Mouse (Mus musculus) hindbrain, embryonic 11.5 days (tissue): Measurements from ENCODE around the gene Grpel1. TPM values are rescaled to one million over a fixed set of nuclear protein-coding genes. Genes with fewer than 3 reads are reported as not detected.

Source experiments
- ATAC-seq: fragments of 200-750 bp; cut with Nextera tagmentation; 2 replicates; pipeline ENCODE4 v1.8.0; 2017; ENCODE audit warnings: mild to moderate bottlenecking, moderate TSS enrichment, moderate library complexity; ENCODE audit not compliant: low FRiP score
- DNase-seq: peaks from one replicate; pipeline ENCODE4 v3.0.0-alpha.2; 2015; ENCODE audit warnings: low spot score
- H3K27ac ChIP-seq: fragments of 300-500 bp; sonication (generic); 2 replicates; pipeline ENCODE4 v1.5.1; 2014; ENCODE audit warnings: mild to moderate bottlenecking, low read depth, low read length
- H3K27me3 ChIP-seq: fragments of 300-500 bp; sonication (generic); 2 replicates; pipeline ENCODE4 v1.6.1; 2014; ENCODE audit warnings: mild to moderate bottlenecking, low read length, moderate library complexity, mixed read lengths; ENCODE audit not compliant: control insufficient read depth, insufficient read depth
- H3K36me3 ChIP-seq: fragments of 300-500 bp; sonication (generic); 2 replicates; pipeline ENCODE4 v1.6.1; 2014; ENCODE audit warnings: mild to moderate bottlenecking, low read length, moderate library complexity, mixed read lengths; ENCODE audit not compliant: control insufficient read depth, insufficient read depth
- H3K4me1 ChIP-seq: fragments of 300-500 bp; sonication (generic); replicated peaks from 2 replicates; pipeline ENCODE4 v1.6.1; 2014; ENCODE audit warnings: low read length, mixed read lengths; ENCODE audit not compliant: control insufficient read depth, insufficient read depth
- H3K4me2 ChIP-seq: fragments of 300-500 bp; sonication (generic); replicated peaks from 2 replicates; pipeline ENCODE4 v1.6.1; 2014; ENCODE audit warnings: mild to moderate bottlenecking, low read depth, low read length
- H3K4me3 ChIP-seq: fragments of 300-500 bp; sonication (generic); 2 replicates; pipeline ENCODE4 v1.5.1; 2014; ENCODE audit warnings: low read depth, low read length
- H3K9ac ChIP-seq: fragments of 300-500 bp; sonication (generic); 2 replicates; pipeline ENCODE4 v1.6.1; 2014; ENCODE audit warnings: low read depth, low read length
- H3K9me3 ChIP-seq: fragments of 300-500 bp; sonication (generic); 2 replicates; pipeline ENCODE4 v1.6.1; 2016; ENCODE audit warnings: low read length; ENCODE audit not compliant: control insufficient read depth
- WGBS: fragments of 180-500 bp; shearing (Covaris S2); extraction: QIAGEN DNeasy Blood & Tissue Kit; methylation state at CpG from one replicate; pipeline ENCODE4 v1.1.7; 2014; 5-methylcytosine and 5-hydroxymethylcytosine counted together
- polyA plus RNA-seq: library from polyadenylated mRNA; unstranded; fragments of >200 nt; fragmentation: Nextera tagmentation; extraction: Ambion mirVana; gene quantifications from 2 replicates; pipeline ENCODE4 v1.2.1, GENCODE M21; 2014

Grpel1 gene
- polyA plus RNA-seq, 1 experiment from 2014 or later = 52.5 TPM

- H3K27ac ChIP-seq = no peak overlapping the region
- no peak overlapping the region for H3K4me3 ChIP-seq
- H3K4me1 ChIP-seq = no peaks in the 10 kb centered on the region
- 70% methylated on average over 10 of the region's 10 CpGs for WGBS
- no peaks in the 10 kb centered on the region for H3K9me3 ChIP-seq
- no peaks in the 10 kb centered on the region for H3K36me3 ChIP-seq
- no peaks in the 10 kb centered on the region for H3K27me3 ChIP-seq
- no peak for DNase-seq
- H3K4me2 ChIP-seq = no peak overlapping the region
- ATAC-seq = no peak
- no peak overlapping the region for H3K9ac ChIP-seq
Observed at GRCm38 (mm10) chr5:36451872-36452389, 12.9 kb upstream of the Grpel1 start.

- 89% methylated on average over 6 of the region's 6 CpGs for WGBS
- Histone ChIP-seq H3K4me1 (no peaks in the 10 kb centered on the region), H3K27me3 (no peaks in the 10 kb centered on the region), H3K36me3 (no peaks in the 10 kb centered on the region), H3K27ac (no peak overlapping the region), H3K9ac (no peak overlapping the region), H3K4me2 (no peak overlapping the region), H3K9me3 (no peaks in the 10 kb centered on the region), H3K4me3 (no peak overlapping the region)
- DNase-seq = no peak
- no peak for ATAC-seq
Observed at GRCm38 (mm10) chr5:36452821-36453220, 12.0 kb upstream of the Grpel1 start.

GRCm38 (mm10) chr5:36457706-36458105, 7.1 kb upstream of the Grpel1 start:
- no peak overlapping the region for H3K4me3 ChIP-seq
- H3K27ac ChIP-seq = no peak overlapping the region
- H3K4me2 ChIP-seq = no peak overlapping the region
- 87% methylated on average over 4 of the region's 4 CpGs for WGBS
- no peak overlapping the region for H3K9ac ChIP-seq
- no peaks in the 10 kb centered on the region for H3K9me3 ChIP-seq
- H3K27me3 ChIP-seq = no peaks in the 10 kb centered on the region
- H3K36me3 ChIP-seq = no peaks in the 10 kb centered on the region
- ATAC-seq (no peak), DNase-seq (no peak)
- H3K4me1 ChIP-seq = no peaks in the 10 kb centered on the region

- Histone ChIP-seq H3K27ac (no peak overlapping the region), H3K9me3 (no peaks in the 10 kb centered on the region), H3K9ac (no peak overlapping the region), H3K27me3 (no peaks in the 10 kb centered on the region), H3K4me1 (no peaks in the 10 kb centered on the region), H3K36me3 (no peaks in the 10 kb centered on the region), H3K4me3 (no peak overlapping the region), H3K4me2 (no peak overlapping the region)
- no peak for ATAC-seq
- peak; percentile 63 for DNase-seq
- 16% methylated on average over 4 of the region's 4 CpGs for WGBS
Observed at GRCm38 (mm10) chr5:36458926-36459325, 5.9 kb upstream of the Grpel1 start.

- Histone ChIP-seq H3K4me3 (no peak overlapping the region), H3K4me2 (no peak overlapping the region), H3K27me3 (no peaks in the 10 kb centered on the region), H3K27ac (no peak overlapping the region), H3K9ac (no peak overlapping the region), H3K4me1 (no peaks in the 10 kb centered on the region), H3K9me3 (no peaks in the 10 kb centered on the region), H3K36me3 (no peaks in the 10 kb centered on the region)
- ATAC-seq (no peak), DNase-seq (no peak)
- WGBS = 82% methylated on average over 2 of the region's 2 CpGs
Observed at GRCm38 (mm10) chr5:36460712-36461111, 4.1 kb upstream of the Grpel1 start.

- no peak overlapping the region for H3K4me2 ChIP-seq
- ATAC-seq (no peak), DNase-seq (no peak)
- no peak overlapping the region for H3K27ac ChIP-seq
- H3K27me3 ChIP-seq = no peaks in the 10 kb centered on the region
- no peak overlapping the region for H3K9ac ChIP-seq
- WGBS = 53% methylated on average over 2 of the region's 2 CpGs
- H3K4me1 ChIP-seq = 0 out of 2 replicates have a peak, but pooled peaks cover 3% of the 10 kb centered on the region
- no peaks in the 10 kb centered on the region for H3K36me3 ChIP-seq
- no peaks in the 10 kb centered on the region for H3K9me3 ChIP-seq
- H3K4me3 ChIP-seq = no peak overlapping the region
Observed at GRCm38 (mm10) chr5:36461231-36461630, 3.6 kb upstream of the Grpel1 start.

GRCm38 (mm10) chr5:36462810-36463209, 2.0 kb upstream of the Grpel1 start:
- Histone ChIP-seq H3K36me3 (no peaks in the 10 kb centered on the region), H3K9ac (0 out of 2 replicates have a peak overlapping the region, but pooled peaks have one; percentile 4), H3K4me1 (0 out of 2 replicates have a peak, but pooled peaks cover 3% of the 10 kb centered on the region), H3K27ac (no peak overlapping the region), H3K9me3 (no peaks in the 10 kb centered on the region), H3K4me2 (no peak overlapping the region), H3K4me3 (no peak overlapping the region), H3K27me3 (no peaks in the 10 kb centered on the region)
- no peak for ATAC-seq
- DNase-seq = peak; percentile 86
- 23% methylated on average over 7 of the region's 7 CpGs for WGBS

GRCm38 (mm10) chr5:36463391-36463790, 1.4 kb upstream of the Grpel1 start:
- H3K27ac ChIP-seq = no peak overlapping the region
- ATAC-seq (no peak), DNase-seq (peak; percentile 15)
- H3K9me3 ChIP-seq = no peaks in the 10 kb centered on the region
- H3K4me2 ChIP-seq = no peak overlapping the region
- no peaks in the 10 kb centered on the region for H3K36me3 ChIP-seq
- H3K27me3 ChIP-seq = no peaks in the 10 kb centered on the region
- WGBS = 30% methylated on average over 5 of the region's 5 CpGs
- 0 out of 2 replicates have a peak, but pooled peaks cover 3% of the 10 kb centered on the region for H3K4me1 ChIP-seq
- H3K9ac ChIP-seq = 0 out of 2 replicates have a peak overlapping the region, but pooled peaks have one; percentile 4
- H3K4me3 ChIP-seq = no peak overlapping the region

- no peaks in the 10 kb centered on the region for H3K27me3 ChIP-seq
- WGBS = 35% methylated on average over 8 of the region's 8 CpGs
- peak overlapping the region; percentile 88 for H3K4me2 ChIP-seq
Observed at GRCm38 (mm10) chr5:36465889-36466288, 1.1 kb downstream of the Grpel1 start.

More at GRCm38 (mm10) chr5:36465889-36466288, 1.1 kb downstream of the Grpel1 start:
- no peak for DNase-seq
- Histone ChIP-seq H3K27ac (no peak overlapping the region), H3K9ac (peak overlapping the region; percentile 83; the same call in 1 of the 2 replicates), H3K4me3 (peak overlapping the region; percentile 98), H3K9me3 (no peaks in the 10 kb centered on the region), H3K36me3 (peaks cover 3% of the 10 kb centered on the region; the same call in 1 of the 2 replicates), H3K4me1 (0 out of 2 replicates have a peak, but pooled peaks cover 3% of the 10 kb centered on the region)
- ATAC-seq = no peak
